Mouse (Mus musculus): ENCODE data around the gene Hnrnpll.

Hnrnpll gene

GRCm38 (mm10) chr17:80061783-80062619 is at the start of gene Hnrnpll:
Gene Hnrnpll, minus strand, starts transcription at chr17:80062334.
- DNase-seq (ENCODE audit: low read depth, low spot score) = peak; percentile 96

GRCm38 (mm10) chr17:80105348-80105978 is 43.3 kb upstream of the Hnrnpll start:
- DNase-seq (ENCODE audit: low read depth, low spot score) = no peak

GRCm38 (mm10) chr17:80099823-80100222 is 37.7 kb upstream of the Hnrnpll start:
- no peak for DNase-seq (ENCODE audit: low read depth, low spot score)

GRCm38 (mm10) chr17:80097221-80097620 is 35.1 kb upstream of the Hnrnpll start:
- DNase-seq (ENCODE audit: low read depth, low spot score) = peak; percentile 26

GRCm38 (mm10) chr17:80096720-80097114 is 34.6 kb upstream of the Hnrnpll start:
- no peak for DNase-seq (ENCODE audit: low read depth, low spot score)

GRCm38 (mm10) chr17:80096043-80096719 is 34.0 kb upstream of the Hnrnpll start:
- DNase-seq (ENCODE audit: low read depth, low spot score) = peak; percentile 87

GRCm38 (mm10) chr17:80095254-80095899 is 33.2 kb upstream of the Hnrnpll start:
- DNase-seq (ENCODE audit: low read depth, low spot score) = no peak

GRCm38 (mm10) chr17:80091879-80092549 is 29.9 kb upstream of the Hnrnpll start:
- peak; percentile 47 for DNase-seq (ENCODE audit: low read depth, low spot score)

- no peak for DNase-seq (ENCODE audit: low read depth, low spot score)
Observed at GRCm38 (mm10) chr17:80090551-80090950, 28.4 kb upstream of the Hnrnpll start.

- no peak for DNase-seq (ENCODE audit: low read depth, low spot score)
Observed at GRCm38 (mm10) chr17:80088168-80088567, 26.0 kb upstream of the Hnrnpll start.

GRCm38 (mm10) chr17:80086591-80086990 is 24.5 kb upstream of the Hnrnpll start:
- DNase-seq (ENCODE audit: low read depth, low spot score) = no peak

- DNase-seq (ENCODE audit: low read depth, low spot score) = no peak
Observed at GRCm38 (mm10) chr17:80084424-80084823, 22.3 kb upstream of the Hnrnpll start.

- DNase-seq (ENCODE audit: low read depth, low spot score) = no peak
Observed at GRCm38 (mm10) chr17:80083223-80083622, 21.1 kb upstream of the Hnrnpll start.

- DNase-seq (ENCODE audit: low read depth, low spot score) = no peak
Observed at GRCm38 (mm10) chr17:80078726-80079125, 16.6 kb upstream of the Hnrnpll start.

GRCm38 (mm10) chr17:80067257-80067656 is 5.1 kb upstream of the Hnrnpll start:
- peak; percentile 11 for DNase-seq (ENCODE audit: low read depth, low spot score)

GRCm38 (mm10) chr17:80063840-80064495 is 1.8 kb upstream of the Hnrnpll start:
- DNase-seq (ENCODE audit: low read depth, low spot score) = peak; percentile 97

- DNase-seq (ENCODE audit: low read depth, low spot score) = no peak
Observed at GRCm38 (mm10) chr17:80063386-80063785, 1.3 kb upstream of the Hnrnpll start.

GRCm38 (mm10) chr17:80062620-80063010 is 481 bp upstream of the Hnrnpll start:
- DNase-seq (ENCODE audit: low read depth, low spot score) = no peak

- peak; percentile 64 for DNase-seq (ENCODE audit: low read depth, low spot score)
Observed at GRCm38 (mm10) chr17:80060828-80061782, 1.0 kb downstream of the Hnrnpll start.

- DNase-seq (ENCODE audit: low read depth, low spot score) = no peak
Observed at GRCm38 (mm10) chr17:80060151-80060550, 2.0 kb downstream of the Hnrnpll start.
